Mouse (Mus musculus) lung, adult 2 months (tissue): ENCODE data around the gene Cbfa2t3. TPM values are rescaled to one million over a fixed set of nuclear protein-coding genes. Genes with fewer than 3 reads are reported as not detected.

Experiments used
- DNase-seq: peaks from one replicate; pipeline ENCODE4 v3.0.0; 2022
- H3K4me1 ChIP-seq: fragments of 200-500 bp; 2 replicates; pipeline ENCODE4 v1.6.1; 2011; ENCODE audit warnings: low read length; ENCODE audit not compliant: control insufficient read depth, insufficient read depth
- H3K4me3 ChIP-seq: fragments of 200-500 bp; replicated peaks from 2 replicates; pipeline ENCODE3; 2011; ENCODE audit warnings: low read depth, mild to moderate bottlenecking, control low read depth, low read length; ENCODE audit errors: extremely low read depth
- CTCF ChIP-seq: fragments of 200-500 bp; IDR thresholded peaks from 2 replicates; pipeline ENCODE4 v1.5.1; 2011; ENCODE audit warnings: mild to moderate bottlenecking, low read length, control low read depth; ENCODE audit not compliant: insufficient read depth
- POLR2A ChIP-seq: fragments of 200-500 bp; IDR thresholded peaks from 2 replicates; pipeline ENCODE4 v1.6.1; 2011; ENCODE audit warnings: low read depth, mild to moderate bottlenecking, control low read depth, low read length, borderline replicate concordance; ENCODE audit errors: extremely low read depth
- WGBS: fragments of 180-500 bp; shearing (Covaris S2); methylation state at CpG from one replicate; pipeline ENCODE4 v1.1.7; 2018; 5-methylcytosine and 5-hydroxymethylcytosine counted together
- polyA plus RNA-seq: library from polyadenylated mRNA; depleted of rRNA; stranded (reverse); fragments of >200 nt; gene quantifications from 2 replicates; pipeline ENCODE4 v1.2.3, GENCODE M21; 2012

Cbfa2t3 gene
- polyA plus RNA-seq, 1 experiment = 40.0 TPM

- no peak overlapping the region for H3K4me3 ChIP-seq
- 43% methylated on average over 5 of the region's 5 CpGs for WGBS
- H3K4me1 ChIP-seq = peaks cover 4% of the 10 kb centered on the region; the same call in 1 of the 2 replicates
- TF ChIP-seq POLR2A (no peak), CTCF (no peak)
- DNase-seq = no peak
Observed at GRCm38 (mm10) chr8:122620446-122620845, 78.5 kb downstream of the Cbfa2t3 start.

DNA sequence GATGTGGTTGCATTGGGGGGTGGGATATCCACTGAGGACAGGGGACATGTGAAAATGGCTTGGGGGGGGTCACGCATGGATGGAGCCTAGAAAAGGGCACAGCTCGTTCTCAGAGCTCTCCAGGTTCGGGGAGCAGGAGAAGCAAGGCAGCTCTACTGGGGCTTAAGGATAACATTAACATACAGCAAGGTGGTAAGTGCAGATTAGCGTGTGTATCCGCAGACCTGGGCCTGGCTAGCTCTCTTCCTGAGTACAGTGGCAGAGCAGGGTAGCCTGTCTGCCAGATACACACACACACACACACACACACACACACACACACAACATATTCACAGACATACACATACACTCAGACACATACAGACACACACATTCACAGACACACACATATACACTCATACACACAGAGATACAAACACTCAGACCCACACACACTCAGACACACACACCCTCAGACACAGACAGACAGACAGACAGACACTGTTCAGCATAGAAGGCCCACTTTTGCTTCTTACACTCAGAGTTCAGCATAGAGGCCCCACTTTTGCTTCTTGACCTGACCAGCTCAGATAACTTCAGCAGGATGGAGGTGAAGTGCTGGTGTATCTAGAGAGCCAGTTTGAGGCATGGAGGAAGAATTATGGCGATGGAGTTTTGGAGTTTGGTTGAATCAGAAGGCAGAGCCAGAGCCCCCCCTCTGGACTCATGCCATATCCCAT lies 80.1 kb downstream of the Cbfa2t3 start:
- DNase-seq = no peak
- Histone ChIP-seq H3K4me1 (peaks cover 4% of the 10 kb centered on the region; the same call in 1 of the 2 replicates), H3K4me3 (no peak overlapping the region)
- TF ChIP-seq POLR2A (no peak), CTCF (no peak)
- WGBS = 89% methylated on average over 6 of the region's 6 CpGs

- 36% methylated on average over 5 of the region's 7 CpGs for WGBS
- Histone ChIP-seq H3K4me1 (peaks cover 4% of the 10 kb centered on the region; the same call in 1 of the 2 replicates), H3K4me3 (no peak overlapping the region)
- peak; percentile 84 for DNase-seq
- TF ChIP-seq POLR2A = no peak
- TF ChIP-seq CTCF = peak; percentile 75
Observed at GRCm38 (mm10) chr8:122617947-122618546, 80.9 kb downstream of the Cbfa2t3 start.

- Histone ChIP-seq H3K4me3 (no peak overlapping the region), H3K4me1 (peaks cover 11% of the 10 kb centered on the region)
- TF ChIP-seq CTCF = no peak
- TF ChIP-seq POLR2A = no peak
- WGBS = 48% methylated on average over 9 of the region's 9 CpGs
- DNase-seq = no peak
Observed at GRCm38 (mm10) chr8:122616181-122616905, 82.6 kb downstream of the Cbfa2t3 start.

DNA sequence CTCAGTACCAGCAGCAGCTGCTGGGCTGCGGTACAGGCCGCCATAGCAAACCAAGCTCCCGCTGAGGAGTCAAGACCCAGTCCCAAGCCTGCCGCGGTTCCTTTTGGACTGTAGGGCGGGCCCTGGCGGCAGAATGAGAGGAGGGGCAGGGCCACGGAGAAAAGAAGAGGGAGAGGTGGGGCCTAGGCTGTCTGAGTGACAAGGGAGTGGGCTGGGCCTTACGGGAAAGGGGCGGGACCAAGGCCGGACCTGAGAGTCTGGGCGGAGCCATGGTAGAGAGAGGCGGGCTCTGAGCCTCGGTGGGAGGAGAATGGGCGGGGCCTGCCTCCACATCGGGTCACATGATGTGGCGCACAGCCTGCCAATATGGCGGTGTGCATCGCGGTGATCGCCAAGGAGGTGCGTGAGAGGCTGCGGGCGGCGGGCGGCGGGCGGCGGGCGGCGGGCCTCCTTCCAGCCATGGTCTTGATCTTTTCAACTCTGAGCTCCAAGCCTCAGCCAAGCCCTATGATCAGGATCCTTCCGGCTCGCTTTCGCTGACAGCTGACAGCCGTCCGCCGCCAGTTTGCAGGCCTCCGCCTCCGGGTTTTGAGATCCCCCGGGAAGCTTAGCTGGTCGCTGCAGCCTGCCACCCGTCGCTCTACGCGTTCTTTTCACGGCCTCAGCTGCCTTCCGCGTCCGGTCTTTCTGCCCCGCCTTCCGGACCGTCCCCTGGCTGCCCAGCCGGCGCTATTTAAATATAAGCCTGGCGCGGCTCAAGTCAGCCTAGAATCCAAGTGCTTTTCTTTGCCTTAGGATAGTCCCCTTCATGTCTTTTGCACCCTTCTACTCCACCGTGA lies 87.4 kb downstream of the Cbfa2t3 start, which contains the start of the genes Galns and Trappc2l:
Gene Galns, minus strand, starts transcription at position 169 of the 839 bp plus-strand sequence.
Gene Trappc2l, plus strand, starts transcription at position 346 of the 839 bp plus-strand sequence.
- peak; percentile 94 for DNase-seq
- 1% methylated on average over 48 of the region's 57 CpGs for WGBS

GRCm38 (mm10) chr8:122610612-122611277 lies 88.2 kb downstream of the Cbfa2t3 start:
- 3% methylated on average over 20 of the region's 20 CpGs for WGBS
- peak; percentile 21 for DNase-seq
- Histone ChIP-seq H3K4me3 (peak overlapping the region; percentile 89), H3K4me1 (peaks cover 12% of the 10 kb centered on the region)
- TF ChIP-seq POLR2A = no peak
- TF ChIP-seq CTCF = no peak

More for the DNA sequence above, 87.4 kb downstream of the Cbfa2t3 start, which contains the start of the genes Galns and Trappc2l:
- TF ChIP-seq POLR2A (peak; percentile 81), CTCF (no peak)
- peaks cover 12% of the 10 kb centered on the region for H3K4me1 ChIP-seq
- peak within 1 kb of the TSS; percentile 89 for H3K4me3 ChIP-seq

DNA sequence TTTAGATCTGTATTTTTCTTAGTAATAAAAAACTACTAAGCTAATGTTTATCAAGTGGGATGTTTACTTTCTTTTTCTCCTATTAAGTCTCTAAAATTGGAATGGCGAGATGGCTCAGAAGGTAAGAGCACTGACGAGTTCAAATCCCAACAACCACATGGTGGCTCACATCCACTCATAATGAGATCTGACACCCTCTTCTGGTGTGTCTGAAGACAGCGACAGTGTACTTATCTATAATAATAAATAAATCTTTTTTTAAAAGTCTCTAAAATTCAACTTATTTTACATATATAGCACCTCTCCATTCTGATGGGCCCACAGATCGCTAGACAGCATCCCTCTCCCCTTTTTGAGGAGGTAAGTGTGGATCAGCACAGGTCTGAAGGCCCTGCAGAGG lies 88.7 kb downstream of the Cbfa2t3 start:
- 60% methylated on average over 4 of the region's 4 CpGs for WGBS
- peaks cover 12% of the 10 kb centered on the region for H3K4me1 ChIP-seq
- no peak for TF ChIP-seq CTCF
- no peak for TF ChIP-seq POLR2A
- no peak overlapping the region for H3K4me3 ChIP-seq
- no peak for DNase-seq

DNA sequence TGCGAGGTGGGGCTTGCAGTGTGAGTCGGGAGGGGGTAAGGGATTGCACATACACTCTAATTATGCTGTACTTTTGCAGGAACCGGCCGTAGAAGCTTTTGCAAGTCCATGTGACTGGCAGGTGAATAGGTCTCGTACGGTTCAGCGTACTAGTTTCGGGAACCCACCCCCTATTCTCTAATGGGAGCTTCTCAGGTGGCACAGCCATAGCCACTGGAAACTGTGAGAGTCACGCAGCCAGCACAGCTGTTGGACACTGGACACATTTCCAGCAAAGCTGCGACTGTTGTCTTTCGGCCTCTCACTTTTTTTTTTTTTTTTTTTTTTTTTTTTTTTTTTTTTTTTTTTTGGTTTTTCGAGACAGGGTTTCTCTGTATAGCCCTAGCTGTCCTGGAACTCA lies 92.1 kb downstream of the Cbfa2t3 start:
- Histone ChIP-seq H3K4me1 (peaks cover 5% of the 10 kb centered on the region; the same call in 1 of the 2 replicates), H3K4me3 (no peak overlapping the region)
- DNase-seq = no peak
- WGBS = 84% methylated on average over 11 of the region's 12 CpGs
- no peak for TF ChIP-seq CTCF
- no peak for TF ChIP-seq POLR2A

DNA sequence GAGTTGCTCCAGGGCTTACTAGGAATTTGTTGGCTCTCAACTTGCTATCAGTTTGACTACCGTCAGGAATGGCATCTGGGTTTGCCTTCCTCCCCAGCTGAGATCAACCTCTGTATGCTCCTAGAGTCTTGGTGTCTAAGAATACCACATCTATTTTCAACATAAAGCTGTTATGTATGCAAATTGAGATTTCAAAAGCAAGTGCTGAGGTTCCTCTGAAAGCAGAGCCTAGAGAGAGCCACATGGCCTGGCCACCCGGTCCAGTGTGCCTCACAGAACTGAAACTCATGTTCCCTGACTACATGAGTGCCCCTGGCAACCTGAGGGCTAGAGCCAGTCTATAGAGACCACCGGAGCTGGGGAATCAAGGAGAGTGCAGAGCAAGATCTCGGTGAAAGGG lies 93.5 kb downstream of the Cbfa2t3 start:
- no peak for DNase-seq
- 75% methylated on average over 4 of the region's 4 CpGs for WGBS
- H3K4me1 ChIP-seq = no peaks in the 10 kb centered on the region
- no peak overlapping the region for H3K4me3 ChIP-seq
- TF ChIP-seq POLR2A (no peak), CTCF (no peak)
